ENCODE assay signal across 9 mouse cellular contexts in the genomic region with DNA sequence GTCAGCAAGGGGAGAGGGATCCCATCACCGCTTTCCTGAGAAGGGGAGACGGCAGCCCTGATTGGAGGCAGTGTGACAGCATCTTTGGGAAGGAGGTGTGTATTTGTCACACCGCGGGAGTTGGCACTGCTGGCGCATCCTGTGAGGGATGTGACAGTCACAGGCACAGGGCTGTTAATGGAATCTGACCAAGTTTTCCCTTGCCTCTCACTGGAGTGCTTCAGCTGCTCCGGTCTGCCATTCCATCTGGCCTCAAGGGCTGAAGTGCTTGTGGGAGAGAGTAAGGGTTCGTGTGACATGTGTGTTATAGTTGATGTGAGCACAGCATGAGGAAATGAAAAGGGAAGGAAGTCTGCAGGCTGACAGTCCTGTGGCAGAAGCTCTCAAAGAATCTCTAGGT. TPM values are rescaled to one million over a fixed set of nuclear protein-coding genes. Genes with fewer than 3 reads are reported as not detected.
A peak's percentile ranks its signal among the peaks of the same experiment; 100 is the strongest.
DNase-seq lines count a peak whose midpoint lies in the region; ATAC-seq and TF ChIP-seq lines count a peak whose summit lies in the region.
"Had no signal": no experiment of that assay in that cellular context is flagged by ENCODE, and none has a peak within 500 bp of the region (broad histone marks: within the 10 kb centered on the region; RNA-seq: fewer than 3 reads in every experiment).

No protein-coding gene starts in this region.

- no peak for TF ChIP-seq CTCF in thymus, adult 2 months (IDR thresholded peaks at IDR 0.05; ENCODE audit: borderline replicate concordance, control insufficient read depth, extremely low read depth, insufficient read depth, low read length, poor library complexity)

- no peak overlapping the region for H3K27ac ChIP-seq in thymus, adult 2 months (ENCODE audit: control insufficient read depth, insufficient read depth, low read length)
- H3K27ac ChIP-seq: lung, embryonic 15.5 days had no signal

- no peaks in the 10 kb centered on the region for H3K27me3 ChIP-seq in thymus, adult 2 months (ENCODE audit: control insufficient read depth, insufficient read depth, low read length)
- H3K27me3 ChIP-seq: lung, embryonic 15.5 days had no signal

- TF ChIP-seq POLR2A in thymus, adult 2 months (IDR thresholded peaks at IDR 0.05; ENCODE audit: control insufficient read depth, extremely low read depth, insufficient read depth, low read length, poor library complexity) = no peak

- no peak overlapping the region for H3K4me3 ChIP-seq in thymus, adult 2 months (ENCODE audit: control insufficient read depth, insufficient read depth, low read length)
- H3K4me3 ChIP-seq: lung, embryonic 15.5 days had no signal

- 68% methylated on average over 7 of the region's 7 CpGs for WGBS in thymus, adult 2 months

- H3K4me1 ChIP-seq in thymus, adult 2 months (replicated peaks; ENCODE audit: control insufficient read depth, insufficient read depth, low read length) = no peaks in the 10 kb centered on the region
- H3K4me1 ChIP-seq: lung, embryonic 15.5 days had no signal

- DNase-seq in adrenal gland, postnatal 25 days = peak; percentile 41
- no peak for DNase-seq in adrenal gland, postnatal 14 days
- DNase-seq in cerebellum, postnatal 10 days = peak; percentile 99
- peak; percentile 57 to 81 for DNase-seq in layer of hippocampus, adult 8-10 months (ENCODE audit: low spot score in 2 of 2)
- peak; percentile 44 for DNase-seq in retina, embryonic 14.5 days (ENCODE audit: low spot score)
- no peak for DNase-seq in urinary bladder, postnatal 4 days (ENCODE audit: low spot score in 2 of 2)
- DNase-seq in thymus, adult 2 months = no peak

- H3K36me3 ChIP-seq in thymus, adult 2 months (ENCODE audit: control insufficient read depth, insufficient read depth, low read length) = no peaks in the 10 kb centered on the region
- H3K36me3 ChIP-seq: lung, embryonic 15.5 days had no signal

- no peak for ATAC-seq in activated CD4-positive, CD25-positive, alpha-beta regulatory T cell, adult 4 months

RNA-seq across cellular contexts. Expression of gene Tbc1d7, which starts 59.0 kb away (rescaled TPM):
- total RNA-seq in adrenal gland, postnatal 25 days (2021) = 20.9 and 21.5 TPM in 2 replicates
- 24.1 and 24.6 TPM in 2 replicates for total RNA-seq in adrenal gland, postnatal 14 days (2021)
- total RNA-seq in layer of hippocampus, adult 8-10 months (2022) = 10 to 100 TPM; 25.9 to 30.3 (median 27.8) TPM
- 10 to 100 TPM; 14.1 to 14.3 TPM for polyA plus RNA-seq in activated CD4-positive, CD25-positive, alpha-beta regulatory T cell, adult 4 months (2017; shearing (Covaris generic))
- polyA plus RNA-seq in thymus, adult 2 months (2012; rRNA removed) = 8.6 and 14.5 TPM in 2 replicates

Comparison
In these comparisons a context has a peak if more than half of its experiments do, and no peak if none do; other contexts are left out.
1. DNase-seq: peak in adrenal gland, postnatal 25 days (single experiment), cerebellum, postnatal 10 days (2 of 2), layer of hippocampus, adult 8-10 months (2 of 2) and retina, embryonic 14.5 days (single experiment); none in adrenal gland, postnatal 14 days (single experiment), urinary bladder, postnatal 4 days (0 of 2) and thymus, adult 2 months (single experiment).